Mouse (Mus musculus): ENCODE measurements around the gene Elobl. TPM values are rescaled to one million over a fixed set of nuclear protein-coding genes. Genes with fewer than 3 reads are reported as not detected.

Elobl gene
- total RNA-seq, 1 experiment from 2014 or later, result not detected

DNA sequence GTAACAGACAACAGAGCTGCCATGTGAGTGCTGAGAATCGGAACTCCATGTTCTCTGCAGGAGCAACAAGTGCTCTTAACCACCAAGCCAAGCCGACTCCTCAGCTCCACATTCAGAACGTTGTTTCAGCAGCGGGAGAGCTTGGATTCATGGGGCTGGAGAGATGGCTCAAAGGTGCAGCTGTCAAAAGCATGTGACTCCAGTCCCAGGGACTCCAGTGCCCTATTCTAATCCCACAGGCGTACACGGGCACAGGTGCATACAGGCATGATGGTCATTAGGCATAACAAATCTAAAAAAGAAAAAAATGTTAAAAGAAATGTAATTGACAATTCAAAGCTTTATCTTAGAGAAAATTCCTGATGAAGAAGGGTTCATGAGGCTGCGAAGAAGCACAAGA, 26.5 kb upstream of the Elobl start:
- ATAC-seq (replicated peaks; ENCODE audit: low read depth, poor library complexity, severe bottlenecking), result no peak

DNA sequence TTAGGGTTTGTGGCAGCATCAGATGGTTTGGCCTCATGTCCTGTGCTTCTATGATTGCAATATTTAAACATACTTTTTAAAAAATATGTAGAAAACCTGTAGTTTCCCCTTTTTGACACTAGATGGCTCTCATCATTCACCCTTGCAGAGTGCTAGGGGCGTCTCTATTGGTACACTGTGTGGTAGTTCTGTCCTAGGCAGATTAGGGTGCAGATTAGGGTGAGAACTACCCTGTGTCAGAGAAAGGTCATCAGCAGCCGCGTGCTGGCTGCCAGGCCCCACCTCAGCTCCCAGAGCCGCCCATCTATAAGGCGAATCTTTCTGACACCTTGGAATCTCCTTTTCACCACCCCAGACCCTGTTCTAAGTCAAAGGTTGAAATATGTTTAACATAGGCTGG, 22.8 kb upstream of the Elobl start:
- ATAC-seq (replicated peaks; ENCODE audit: low read depth, poor library complexity, severe bottlenecking), result peak; percentile 86

DNA sequence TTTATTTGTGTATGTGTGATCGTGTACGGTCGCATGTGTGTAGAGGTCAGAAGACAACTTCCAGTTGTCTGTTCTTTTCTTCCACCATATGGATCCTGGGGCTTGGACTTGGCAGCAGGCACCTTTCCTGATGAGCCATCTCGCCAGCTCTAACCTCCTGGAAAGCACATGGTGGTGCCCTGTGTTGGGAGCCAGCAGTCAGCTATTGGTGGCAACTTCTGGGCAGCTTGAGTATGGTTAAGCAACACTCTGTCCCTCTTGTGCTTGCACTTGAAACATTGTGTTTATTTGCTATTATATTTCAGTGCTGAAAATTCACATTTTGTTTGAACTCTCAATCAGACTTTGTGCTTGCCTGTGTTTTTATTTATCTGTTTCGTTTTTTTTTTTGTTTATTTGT, 22.2 kb upstream of the Elobl start:
- no peak for ATAC-seq (replicated peaks; ENCODE audit: low read depth, poor library complexity, severe bottlenecking)

DNA sequence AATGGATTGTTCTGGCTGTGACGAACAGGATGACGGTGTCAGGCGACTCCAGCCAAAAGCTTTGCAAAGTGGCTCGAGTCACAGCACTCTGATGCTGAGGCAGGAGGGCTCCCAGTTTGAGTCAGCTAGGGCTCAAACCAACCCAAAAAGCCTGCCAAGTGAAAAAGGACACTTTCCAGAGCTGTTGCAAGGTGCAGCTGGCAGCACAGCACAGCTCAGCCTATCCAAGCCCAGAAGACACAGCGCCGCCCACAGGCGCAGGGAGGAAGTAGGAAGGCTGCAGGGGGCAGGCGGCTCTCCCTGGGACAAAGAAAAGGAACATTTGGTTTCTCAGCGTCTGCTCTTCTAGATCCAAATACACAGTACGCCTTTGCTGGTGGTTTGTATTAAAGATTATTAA, 19.9 kb upstream of the Elobl start:
- ATAC-seq (replicated peaks; ENCODE audit: low read depth, poor library complexity, severe bottlenecking), result no peak

DNA sequence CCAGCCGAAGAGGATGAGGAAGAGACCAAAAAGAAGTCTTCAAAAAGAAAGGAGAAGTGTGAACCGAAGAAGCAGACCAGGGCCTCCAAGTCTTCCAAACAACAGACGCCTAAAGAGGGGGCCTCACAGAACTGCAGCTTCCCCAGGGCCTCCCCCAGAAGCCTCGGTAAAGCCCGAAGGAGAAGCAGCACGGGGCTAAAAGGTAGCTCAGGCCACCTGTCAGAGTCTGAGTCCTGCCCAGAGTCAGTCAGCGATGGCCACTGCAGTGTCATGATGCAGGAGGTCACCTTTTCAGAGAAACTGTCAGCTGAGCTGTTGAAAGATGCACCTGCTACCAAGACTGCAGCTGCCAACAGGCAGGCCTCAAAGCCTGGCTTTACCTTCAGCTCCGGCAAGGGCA, 14.6 kb upstream of the Elobl start:
- no peak for ATAC-seq (replicated peaks; ENCODE audit: low read depth, poor library complexity, severe bottlenecking)

DNA sequence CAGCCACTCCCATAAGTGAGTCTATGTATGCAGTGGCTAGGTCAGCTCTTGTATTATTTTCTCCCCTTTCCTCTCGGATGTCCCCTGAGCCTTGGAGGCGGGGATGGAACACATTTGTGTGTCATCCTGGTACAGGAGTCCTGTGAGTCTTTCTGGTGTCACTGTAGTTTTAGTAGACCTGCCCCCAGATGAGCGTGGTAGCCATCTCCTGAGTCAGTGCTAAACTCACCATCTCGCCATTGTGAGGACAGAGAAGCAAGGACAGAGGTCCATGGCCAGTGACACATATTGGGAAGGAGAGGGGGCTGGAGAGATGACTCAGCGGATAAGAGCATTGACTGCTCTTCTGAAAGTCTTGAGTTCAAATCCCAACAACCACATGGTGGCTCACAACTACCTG, 10.5 kb upstream of the Elobl start:
- no peak for ATAC-seq (replicated peaks; ENCODE audit: low read depth, poor library complexity, severe bottlenecking)

DNA sequence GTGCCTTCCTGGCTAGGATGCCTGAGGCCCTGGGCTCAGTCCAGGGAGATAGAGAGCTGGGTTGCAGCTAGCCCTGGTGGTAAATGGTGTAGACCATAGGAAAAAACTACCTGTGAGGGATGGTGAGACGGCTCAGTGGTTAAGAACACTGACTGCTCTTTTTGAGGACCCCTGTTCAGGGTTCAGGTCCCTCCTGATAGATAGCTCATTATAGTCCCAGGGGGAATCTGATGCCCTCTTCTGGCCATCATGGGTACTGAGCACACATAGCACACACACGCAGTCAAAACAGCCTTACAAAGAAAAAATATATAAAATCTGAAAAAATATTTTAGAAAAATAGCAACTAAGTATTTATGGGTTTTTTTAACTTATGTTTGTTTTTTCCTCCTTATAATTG, 9.6 kb upstream of the Elobl start:
- no peak for ATAC-seq (replicated peaks; ENCODE audit: low read depth, poor library complexity, severe bottlenecking)

DNA sequence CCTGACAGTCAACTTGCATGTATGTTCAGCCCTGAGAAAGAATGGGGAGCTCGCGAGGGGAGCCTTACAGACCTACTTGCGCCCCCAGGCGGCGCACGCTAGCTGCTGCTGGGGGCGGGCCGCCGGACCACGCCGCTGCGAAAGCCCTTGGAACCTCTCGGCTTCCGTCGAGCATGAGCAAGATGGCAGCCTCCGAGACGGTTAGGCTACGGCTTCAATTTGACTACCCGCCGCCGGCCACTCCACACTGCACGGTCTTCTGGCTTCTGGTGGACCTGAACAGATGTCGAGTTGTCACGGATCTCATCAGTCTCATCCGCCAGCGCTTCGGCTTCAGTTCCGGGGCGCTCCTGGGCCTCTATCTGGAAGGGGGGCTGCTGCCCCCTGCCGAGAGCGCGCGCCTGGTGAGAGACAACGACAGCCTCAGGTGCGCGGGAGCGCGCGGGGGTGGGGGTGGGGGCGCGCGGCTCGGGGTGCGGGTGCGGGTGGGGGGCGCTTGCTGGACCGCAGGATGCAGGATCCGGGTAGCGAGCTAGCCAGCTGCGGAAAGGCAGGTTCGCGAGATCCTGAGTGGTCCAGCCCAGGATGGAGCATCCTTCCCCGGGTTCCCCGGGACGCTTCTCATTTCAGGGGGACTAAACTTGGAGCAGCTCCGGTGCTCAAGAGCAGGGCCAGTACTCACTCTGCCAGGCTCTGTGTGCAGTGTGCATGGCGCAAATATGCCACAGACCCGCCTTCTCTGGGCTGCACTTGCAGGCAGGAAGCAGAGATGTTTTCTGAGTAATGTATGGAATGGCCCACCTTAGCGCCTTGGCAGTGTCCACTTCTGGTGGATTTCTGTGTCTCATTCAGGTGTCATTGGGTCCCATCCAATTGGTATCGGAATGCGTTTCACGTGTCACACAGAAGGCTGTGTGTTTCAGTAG, 7.3 kb upstream of the Elobl start:
- ATAC-seq (replicated peaks; ENCODE audit: low read depth, poor library complexity, severe bottlenecking), result peak; percentile 90

DNA sequence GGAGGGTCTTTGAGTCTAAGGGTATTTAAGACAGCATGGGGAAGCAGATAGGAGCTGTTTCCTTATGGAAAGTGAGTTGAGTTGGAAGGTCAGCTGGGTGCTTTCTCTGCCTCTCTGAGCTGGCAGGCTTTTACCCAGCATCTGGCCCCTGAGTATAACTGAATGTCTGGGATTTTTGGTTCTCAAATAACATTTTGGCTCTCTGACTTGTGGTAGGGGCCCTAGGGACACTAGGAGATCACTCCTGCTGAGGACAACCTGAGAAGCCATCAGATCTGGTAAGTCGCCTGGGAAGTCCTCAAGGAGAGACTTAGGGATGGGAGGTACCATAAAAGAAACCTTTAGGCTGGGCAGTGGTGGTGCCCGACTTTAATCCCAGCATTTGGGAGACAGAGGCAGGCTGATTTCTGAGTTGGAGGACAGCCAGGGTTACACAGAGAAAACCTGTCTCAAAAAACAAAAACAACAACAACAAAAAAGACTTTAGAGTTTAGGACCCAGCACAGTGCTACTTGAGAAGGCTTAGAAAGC, 3.5 kb upstream of the Elobl start, which contains the start of gene Coil:
Gene Coil, plus strand, starts transcription at position 51 of the 531 bp plus-strand sequence.
- ATAC-seq (replicated peaks; ENCODE audit: low read depth, poor library complexity, severe bottlenecking), result no peak

DNA sequence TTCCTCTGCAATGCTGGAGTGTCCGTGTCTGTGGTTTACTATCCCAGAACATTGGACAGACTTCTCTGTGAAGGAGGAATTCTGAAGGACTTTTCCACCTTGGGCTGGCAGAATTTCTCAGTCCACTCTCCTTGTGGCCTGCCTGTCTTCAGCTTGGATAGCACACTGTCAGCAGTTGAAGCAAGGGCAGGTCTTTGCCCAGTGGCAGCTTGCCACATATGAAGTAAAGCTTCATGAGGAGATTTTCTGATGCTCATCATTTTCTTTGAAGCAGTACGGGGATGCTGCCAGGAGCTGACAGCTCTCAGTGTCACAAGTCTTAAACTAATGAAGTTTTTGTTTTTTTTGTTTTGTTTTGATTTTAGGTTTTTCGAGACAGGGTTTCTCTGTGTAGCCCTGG, 7.9 kb downstream of the Elobl start:
- no peak for ATAC-seq (replicated peaks; ENCODE audit: low read depth, poor library complexity, severe bottlenecking)

DNA sequence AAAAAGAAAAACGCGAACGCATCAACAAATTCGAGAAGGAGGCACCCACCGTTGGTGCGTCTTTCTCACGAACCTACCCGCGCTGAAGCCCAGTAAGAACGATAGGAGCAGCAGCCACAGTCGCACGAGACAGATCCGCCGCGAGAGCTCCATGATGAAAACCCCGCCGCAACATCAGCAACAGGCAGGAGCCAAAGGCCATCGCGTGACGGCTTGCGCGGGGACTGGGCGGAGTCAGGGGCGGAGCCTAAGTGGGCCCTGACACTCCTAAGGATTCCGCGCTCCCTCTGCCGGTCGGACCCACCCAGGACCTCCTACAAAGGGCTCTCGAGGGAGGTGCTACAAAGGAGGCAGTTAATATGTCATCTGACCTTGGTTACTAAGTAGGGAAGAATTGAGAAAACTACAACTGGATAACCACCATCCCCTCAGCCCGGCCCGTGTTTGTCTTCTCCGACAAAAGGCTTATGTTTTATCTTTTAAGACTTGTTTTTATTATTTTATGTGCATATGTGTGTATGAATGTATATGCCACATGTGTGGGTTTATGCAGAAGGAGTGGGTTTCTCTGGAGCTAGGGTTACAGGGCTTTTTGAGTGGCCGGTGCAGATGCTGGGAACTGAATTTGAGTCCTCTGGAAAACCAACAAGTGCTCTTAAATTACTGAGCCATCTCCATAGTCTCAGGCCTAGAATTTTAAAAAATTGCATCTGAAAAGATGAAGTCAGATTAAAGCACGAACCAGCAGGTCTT, 11.3 kb downstream of the Elobl start, which contains the start of gene Scpep1:
Gene Scpep1, minus strand, starts transcription at position 249 of the 753 bp plus-strand sequence.
- ATAC-seq (replicated peaks; ENCODE audit: low read depth, poor library complexity, severe bottlenecking), result peak; percentile 98

DNA sequence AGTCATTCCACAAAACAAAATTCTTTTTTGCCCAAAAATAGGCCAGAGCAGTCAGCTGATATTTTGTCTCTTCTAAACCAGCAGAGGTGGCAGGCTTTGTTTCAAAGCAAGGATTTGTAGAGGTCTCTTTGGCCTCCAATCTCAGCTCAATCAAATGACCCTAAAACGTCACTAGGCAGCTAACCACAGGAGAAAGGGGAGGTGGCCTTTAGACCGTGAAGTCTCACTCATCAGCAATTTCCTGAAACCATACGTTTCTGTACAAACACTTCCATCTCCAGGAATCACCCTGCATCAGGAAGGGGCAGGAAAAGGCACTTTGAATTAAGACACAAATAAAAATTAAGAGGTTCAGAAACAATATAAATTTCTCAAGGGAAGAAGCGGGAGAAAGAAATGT, 11.9 kb downstream of the Elobl start:
- peak; percentile 52 for ATAC-seq (replicated peaks; ENCODE audit: low read depth, poor library complexity, severe bottlenecking)

DNA sequence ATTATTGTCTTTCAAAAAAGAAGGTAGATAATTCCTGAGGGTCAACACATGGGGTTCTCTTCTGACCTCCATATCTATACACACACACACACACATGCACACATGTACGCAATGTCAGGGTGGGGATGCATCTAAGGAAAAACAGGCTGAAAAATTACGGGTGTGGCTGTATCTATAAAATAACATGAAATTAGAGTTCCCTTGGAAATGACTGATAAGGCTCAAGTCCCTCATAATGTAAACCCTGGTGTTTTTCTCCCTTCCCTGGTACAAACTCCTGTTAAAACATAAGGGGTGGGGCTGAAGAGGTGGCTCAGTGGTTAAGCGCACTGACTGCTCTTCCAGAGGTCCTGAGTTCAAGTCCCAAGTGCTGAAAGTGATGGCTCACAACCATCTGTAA, 13.1 kb downstream of the Elobl start:
- ATAC-seq (replicated peaks; ENCODE audit: low read depth, poor library complexity, severe bottlenecking), result no peak

DNA sequence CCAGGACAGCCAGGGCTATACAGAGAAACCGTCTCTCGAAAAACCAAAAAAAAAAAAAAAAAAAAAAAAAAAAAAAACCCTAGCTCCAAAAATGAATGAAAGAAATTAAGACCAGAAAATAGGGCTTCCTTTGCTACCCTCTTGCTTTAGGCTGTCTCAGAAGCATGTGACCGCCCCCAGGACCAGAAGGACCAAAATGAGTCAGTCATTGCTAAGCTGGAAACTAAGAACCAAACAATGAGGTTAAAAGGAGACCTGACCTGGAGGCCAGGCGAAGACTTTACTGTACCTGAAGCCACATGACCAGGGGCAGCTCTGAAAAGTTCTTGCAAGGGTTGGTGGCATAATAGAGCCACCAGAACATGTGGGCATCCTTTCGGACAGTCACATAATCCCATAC, 14.6 kb downstream of the Elobl start:
- ATAC-seq (replicated peaks; ENCODE audit: low read depth, poor library complexity, severe bottlenecking), result no peak

DNA sequence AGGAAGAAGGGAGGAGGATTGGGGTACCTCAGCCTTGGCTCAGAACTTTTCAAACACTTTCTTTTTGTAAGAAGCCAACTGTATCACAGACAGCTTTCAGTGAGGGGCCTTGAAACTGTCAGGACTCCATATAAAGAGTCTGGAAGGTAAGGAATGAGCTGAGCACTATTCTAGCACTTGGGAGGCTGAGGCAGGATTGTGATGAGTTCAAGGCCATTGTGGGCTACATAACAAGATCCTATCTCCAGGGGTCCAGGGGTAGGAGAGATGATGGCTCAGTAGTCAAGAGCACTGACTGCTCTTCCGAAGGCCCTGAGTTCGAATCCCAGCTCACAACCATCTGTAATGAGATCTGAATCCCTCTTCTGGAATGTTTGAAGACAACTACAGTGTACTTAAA, 15.2 kb downstream of the Elobl start:
- ATAC-seq (replicated peaks; ENCODE audit: low read depth, poor library complexity, severe bottlenecking), result no peak

DNA sequence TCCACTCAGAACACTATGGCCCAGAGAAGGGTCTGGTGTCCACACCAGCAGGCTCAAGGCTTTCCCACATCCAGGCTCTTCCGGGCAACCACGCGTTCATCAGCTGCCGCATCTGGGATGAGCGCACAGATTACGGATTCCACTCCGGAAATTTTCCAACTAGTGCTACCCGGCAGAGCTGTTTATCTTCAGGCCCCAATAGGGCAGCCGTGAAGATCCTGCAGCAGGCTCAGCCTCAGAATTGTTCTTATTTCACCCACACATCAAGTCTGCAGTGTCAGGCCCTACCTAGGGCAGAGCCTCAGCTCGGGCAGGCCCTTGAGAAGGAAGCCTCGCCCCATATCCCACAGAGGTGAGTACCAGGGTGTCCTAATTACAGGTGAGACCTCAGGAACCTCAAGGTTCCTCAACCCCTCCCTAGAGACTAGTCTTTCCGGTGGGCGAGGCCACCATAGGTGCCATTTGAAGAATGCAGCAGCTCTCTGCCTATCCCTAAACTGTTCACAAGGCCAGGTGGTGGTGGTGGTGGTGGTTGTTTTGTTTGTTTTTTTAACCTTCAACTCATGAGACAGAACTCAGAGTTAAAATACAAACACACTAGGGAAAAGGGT, 16.0 kb downstream of the Elobl start:
- no peak for ATAC-seq (replicated peaks; ENCODE audit: low read depth, poor library complexity, severe bottlenecking)

DNA sequence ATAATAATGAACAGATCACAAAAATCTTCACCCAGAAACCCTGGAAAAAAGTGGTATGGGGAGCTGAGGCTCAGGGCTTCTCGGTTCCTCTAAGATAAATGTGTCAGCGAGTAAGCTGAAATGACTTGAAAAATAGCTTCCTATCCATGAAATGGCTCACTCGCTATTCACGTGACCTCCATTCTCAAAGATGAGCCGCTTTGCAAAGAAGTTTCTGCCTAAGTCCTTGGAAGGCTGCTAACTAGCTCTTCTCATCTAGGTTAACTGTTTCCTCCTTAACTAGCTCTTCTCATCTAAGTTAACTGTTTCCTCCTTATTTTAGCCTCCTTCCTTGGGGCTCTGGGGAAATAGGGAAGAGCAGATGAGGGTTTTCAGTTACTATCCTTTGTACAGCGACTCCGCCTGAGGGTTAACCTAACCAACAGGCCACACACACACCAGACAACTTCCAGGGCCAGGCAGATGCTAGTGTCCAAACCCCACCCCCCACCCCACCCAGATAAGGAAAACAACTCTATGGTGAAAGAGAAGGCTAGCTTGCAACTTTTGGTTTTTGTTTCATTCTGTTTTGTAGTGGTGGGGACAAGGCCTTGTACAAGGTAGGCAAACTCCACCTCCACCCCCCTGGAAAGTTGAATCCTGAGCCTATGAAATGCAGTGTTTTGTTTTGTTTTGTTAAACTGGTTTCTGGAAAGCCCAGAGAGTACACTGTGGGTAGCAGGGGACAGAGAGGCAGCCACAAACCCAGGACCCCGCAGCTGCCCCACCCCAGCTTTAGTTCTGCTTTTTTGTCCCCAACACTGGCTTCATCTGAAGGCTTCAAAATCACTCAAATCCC, 16.7 kb downstream of the Elobl start:
- ATAC-seq (replicated peaks; ENCODE audit: low read depth, poor library complexity, severe bottlenecking), result peak; percentile 55

DNA sequence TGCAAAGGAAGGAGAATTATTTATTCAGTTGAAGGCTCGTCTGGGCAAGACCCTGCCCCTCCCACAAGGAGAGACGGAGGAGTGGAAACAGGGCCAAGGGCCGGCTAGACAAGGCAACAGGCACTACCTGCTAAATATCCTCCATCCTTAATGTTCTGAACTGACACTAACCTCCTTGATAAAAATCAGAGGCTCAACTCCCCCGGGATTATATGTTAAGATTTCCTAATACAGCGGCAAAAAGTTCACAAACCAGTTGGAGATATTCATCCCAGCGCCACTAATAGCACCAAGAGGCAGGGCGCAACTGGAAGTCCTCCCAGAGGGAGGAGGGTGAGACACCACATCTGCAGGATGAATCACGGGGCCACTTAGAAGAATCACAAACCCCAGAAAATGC, 17.8 kb downstream of the Elobl start:
- ATAC-seq (replicated peaks; ENCODE audit: low read depth, poor library complexity, severe bottlenecking), result no peak

DNA sequence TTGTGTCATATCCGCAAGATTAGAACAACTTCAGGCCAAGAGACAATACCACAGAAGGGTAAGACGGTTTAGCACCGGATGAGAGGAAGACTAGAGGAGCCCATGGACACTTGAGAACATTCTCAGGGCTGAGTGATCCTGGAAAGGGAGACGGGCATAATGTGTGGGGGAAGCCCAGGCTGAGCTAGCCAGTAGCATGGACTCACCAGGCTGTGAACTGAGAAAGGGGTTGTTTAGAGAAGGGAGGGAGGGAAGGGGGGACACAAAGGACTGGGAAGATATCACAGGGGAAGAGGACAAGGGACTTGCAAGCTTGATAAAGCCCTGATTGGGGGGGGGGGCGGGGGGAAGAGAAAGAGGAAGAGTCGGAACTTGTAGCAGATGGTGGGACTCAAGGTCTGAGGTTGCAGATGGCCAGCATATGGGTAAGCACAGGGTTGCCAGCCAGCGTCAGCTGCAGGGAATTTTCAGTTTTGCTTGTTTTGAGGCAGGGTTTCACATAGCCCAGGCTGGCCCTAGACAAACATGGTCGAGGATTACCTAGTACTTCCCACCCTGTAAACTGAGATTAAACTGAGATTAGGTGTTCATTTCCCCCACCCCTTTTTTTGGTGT, 20.7 kb downstream of the Elobl start:
- peak; percentile 53 for ATAC-seq (replicated peaks; ENCODE audit: low read depth, poor library complexity, severe bottlenecking)

Data from common myeloid progenitor, adult 5-6 weeks (primary cell).